Mouse (Mus musculus): ENCODE measurements around the gene Gm5901.

DNA sequence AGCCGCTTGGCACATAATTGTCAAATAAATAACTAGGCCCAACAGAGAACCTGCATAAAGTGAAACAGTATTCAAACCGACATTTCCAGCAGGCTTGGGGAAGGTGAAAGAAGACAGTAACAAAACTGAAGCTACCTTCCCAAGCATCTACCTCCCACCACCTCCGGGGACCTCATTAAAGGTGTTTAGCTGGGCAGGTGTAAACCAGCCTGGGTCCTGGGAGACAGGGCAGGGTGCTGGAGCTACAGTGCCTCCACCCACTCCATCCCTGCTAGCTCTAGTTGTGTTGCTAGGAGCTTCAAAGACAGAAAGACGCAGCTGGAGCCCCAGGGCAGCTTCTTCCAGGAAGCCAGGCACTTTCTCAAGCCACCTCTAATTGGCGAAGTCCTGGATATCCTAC is 29.4 kb downstream of the Gm5901 start, which contains the start of gene Cnga4:
- TF ChIP-seq CTCF (IDR thresholded peaks at IDR 0.05; ENCODE audit: low read depth), result no peak
- TF ChIP-seq EP300 (optimal IDR thresholded peaks at IDR 0.05), result no peak
